Mouse (Mus musculus) limb, embryonic 14.5 days (tissue): Measurements from ENCODE around the gene Hdac9. TPM values are rescaled to one million over a fixed set of nuclear protein-coding genes. Genes with fewer than 3 reads are reported as not detected.

ENCODE experiments used
- ATAC-seq: fragments of 200-750 bp; cut with Nextera tagmentation; 2 replicates; pipeline ENCODE4 v1.8.0; 2017; ENCODE audit warnings: low read depth, moderate number of reproducible peaks, moderate TSS enrichment; ENCODE audit not compliant: low FRiP score
- DNase-seq: peaks from one replicate; pipeline ENCODE4 v3.0.0-alpha.2; 2015; ENCODE audit warnings: low spot score
- H3K27ac ChIP-seq: fragments of 300-500 bp; sonication (generic); replicated peaks from 2 replicates; pipeline ENCODE4 v1.5.1; 2014; ENCODE audit warnings: low read depth, mild to moderate bottlenecking, low read length, moderate library complexity, mixed read lengths
- H3K27me3 ChIP-seq: fragments of 300-500 bp; sonication (generic); 2 replicates; pipeline ENCODE4 v1.6.1; 2014; ENCODE audit warnings: low read length, mixed read lengths; ENCODE audit not compliant: control insufficient read depth, insufficient read depth
- H3K36me3 ChIP-seq: fragments of 300-500 bp; sonication (generic); 2 replicates; pipeline ENCODE4 v1.6.1; 2014; ENCODE audit warnings: mild to moderate bottlenecking, low read length, moderate library complexity, mixed read lengths; ENCODE audit not compliant: control insufficient read depth, insufficient read depth
- H3K4me1 ChIP-seq: fragments of 300-500 bp; sonication (generic); 2 replicates; pipeline ENCODE4 v1.6.1; 2014; ENCODE audit warnings: antibody characterized with exemption, low read length, mixed read lengths; ENCODE audit not compliant: control insufficient read depth, insufficient read depth
- H3K4me2 ChIP-seq: fragments of 300-500 bp; sonication (generic); replicated peaks from 2 replicates; pipeline ENCODE4 v1.6.1; 2014; ENCODE audit warnings: low read depth, mild to moderate bottlenecking, low read length, moderate library complexity; ENCODE audit not compliant: severe bottlenecking
- H3K4me3 ChIP-seq: fragments of 300-500 bp; sonication (generic); replicated peaks from 2 replicates; pipeline ENCODE4 v1.5.1; 2014; ENCODE audit warnings: low read length
- H3K9ac ChIP-seq: fragments of 300-500 bp; sonication (generic); 2 replicates; pipeline ENCODE4 v1.6.1; 2014; ENCODE audit warnings: mild to moderate bottlenecking, low read depth, low read length, moderate library complexity; ENCODE audit not compliant: severe bottlenecking
- H3K9me3 ChIP-seq: fragments of 300-500 bp; sonication (generic); 2 replicates; pipeline ENCODE4 v1.6.1; 2016; ENCODE audit warnings: low read length; ENCODE audit not compliant: control insufficient read depth
- POLR2A ChIP-seq: fragments of 200-500 bp; IDR thresholded peaks from 2 replicates; pipeline ENCODE4 v1.8.0; 2012; ENCODE audit warnings: inconsistent platforms, mild to moderate bottlenecking, moderate library complexity, borderline replicate concordance; ENCODE audit not compliant: insufficient read depth, insufficient read length; ENCODE audit errors: extremely low read depth
- WGBS: fragments of 180-500 bp; shearing (Covaris S2); extraction: QIAGEN DNeasy Blood & Tissue Kit; methylation state at CpG from one replicate; pipeline ENCODE4 v1.1.7; 2014; 5-methylcytosine and 5-hydroxymethylcytosine counted together
- polyA plus RNA-seq, 2 experiments: library from polyadenylated mRNA; depleted of rRNA in 1 of 2; stranded (reverse) in 1 of 2; unstranded in 1 of 2; fragments of >200 nt; fragmentation: Nextera tagmentation in 1 of 2; extraction: Ambion mirVana in 1 of 2; gene quantifications; 2 replicates each; pipeline versions ENCODE4 v1.2.1 to v1.2.3; 2012 to 2014

Gene Hdac9
- polyA plus RNA-seq, 2 experiments: 7.8 to 9.7 TPM

DNA sequence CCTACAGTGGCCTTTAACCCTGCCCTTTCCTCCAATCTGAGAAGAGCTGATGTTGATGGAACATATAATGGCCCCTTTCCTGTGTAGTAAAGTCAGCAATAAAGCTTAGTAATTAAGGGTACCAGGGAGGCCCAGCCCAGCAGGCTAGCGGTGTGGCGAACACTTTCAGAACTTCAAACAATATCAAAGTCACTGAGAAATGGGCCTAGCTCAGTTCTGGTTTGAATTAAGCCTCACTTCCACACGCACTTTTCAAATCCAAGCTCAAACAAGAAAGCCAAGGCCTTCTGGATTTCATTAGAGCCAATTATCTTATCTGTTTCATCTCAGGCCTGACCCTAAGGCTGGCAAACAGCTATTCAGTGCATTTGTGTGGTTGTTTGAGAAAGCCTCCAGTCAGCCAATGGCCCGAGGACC is 716.9 kb downstream of the Hdac9 start:
- H3K27ac ChIP-seq: no peak overlapping the region
- WGBS: 19% methylated on average over 4 of the region's 4 CpGs

DNA sequence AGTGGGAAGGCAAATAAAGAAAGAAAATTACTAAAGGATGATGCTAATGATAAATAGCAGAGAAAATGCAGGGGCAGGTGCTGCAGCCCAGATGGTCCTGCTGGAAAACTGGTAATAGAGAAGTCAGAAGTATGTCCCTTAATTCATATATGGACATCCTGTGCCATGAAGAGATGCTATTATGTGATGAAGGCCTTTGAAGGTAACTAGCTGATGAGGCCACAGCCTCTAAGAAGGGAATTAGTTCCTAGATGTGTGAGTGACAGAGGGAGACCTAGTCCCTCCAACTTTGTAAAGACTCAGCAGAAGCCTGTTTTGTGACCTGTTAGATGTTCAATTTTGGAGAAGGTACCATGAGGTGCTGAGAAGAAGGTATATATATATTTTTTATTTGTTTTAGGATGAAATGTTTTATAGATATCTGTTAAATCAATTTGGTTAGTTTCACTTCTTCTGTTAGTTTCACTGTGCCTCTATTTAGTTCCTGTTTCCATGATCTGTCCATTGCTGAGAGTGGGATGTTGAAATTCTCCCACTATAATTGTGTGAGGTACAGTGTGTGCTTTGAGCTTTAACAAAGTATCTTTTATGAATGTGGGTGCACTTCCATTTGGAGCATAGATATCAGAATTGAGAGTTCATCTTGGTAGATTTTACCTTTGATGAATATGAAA is 721.6 kb downstream of the Hdac9 start:
- Histone ChIP-seq H3K27me3 (no peaks in the 10 kb centered on the region), H3K4me3 (no peak overlapping the region), H3K4me1 (peaks cover 5% of the 10 kb centered on the region; the same call in 1 of the 2 replicates), H3K9me3 (no peaks in the 10 kb centered on the region), H3K9ac (no peak overlapping the region), H3K4me2 (no peak overlapping the region), H3K36me3 (no peaks in the 10 kb centered on the region), H3K27ac (no peak overlapping the region)
- no peak for DNase-seq
- TF ChIP-seq POLR2A: no peak
- ATAC-seq: no peak

More for the DNA sequence above, 716.9 kb downstream of the Hdac9 start:
- Histone ChIP-seq H3K9me3 (no peaks in the 10 kb centered on the region), H3K4me2 (no peak overlapping the region), H3K4me1 (peaks cover 6% of the 10 kb centered on the region; the same call in 1 of the 2 replicates), H3K27me3 (no peaks in the 10 kb centered on the region), H3K9ac (no peak overlapping the region), H3K4me3 (no peak overlapping the region), H3K36me3 (no peaks in the 10 kb centered on the region)
- no peak for TF ChIP-seq POLR2A
- peak; percentile 75 for DNase-seq
- ATAC-seq: peak; percentile 70

DNA sequence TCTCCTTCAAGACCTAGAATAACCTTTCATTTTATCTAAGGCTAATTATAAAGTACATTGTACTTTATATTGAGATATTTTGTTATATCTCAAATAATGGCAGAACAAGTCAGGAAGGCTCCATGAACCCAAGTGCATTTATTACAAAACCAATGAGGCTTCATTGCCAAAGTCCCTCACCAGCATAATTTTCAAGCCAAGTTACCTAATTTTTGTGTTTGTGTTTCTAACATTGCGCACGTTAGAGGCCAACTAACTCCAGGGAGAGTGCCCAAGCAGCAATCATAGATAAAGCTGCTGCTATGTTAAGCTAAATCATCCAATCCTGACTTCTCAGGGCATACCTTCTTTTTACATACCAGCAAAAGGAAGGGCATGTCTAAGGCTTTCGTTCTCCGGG is 722.8 kb downstream of the Hdac9 start:
- Histone ChIP-seq H3K9ac (no peak overlapping the region), H3K27me3 (no peaks in the 10 kb centered on the region), H3K4me3 (no peak overlapping the region), H3K36me3 (no peaks in the 10 kb centered on the region), H3K4me1 (no peaks in the 10 kb centered on the region), H3K9me3 (no peaks in the 10 kb centered on the region), H3K4me2 (no peak overlapping the region), H3K27ac (no peak overlapping the region)
- ATAC-seq (no peak), DNase-seq (no peak)
- TF ChIP-seq POLR2A: no peak
- 86% methylated on average over 4 of the region's 4 CpGs for WGBS

DNA sequence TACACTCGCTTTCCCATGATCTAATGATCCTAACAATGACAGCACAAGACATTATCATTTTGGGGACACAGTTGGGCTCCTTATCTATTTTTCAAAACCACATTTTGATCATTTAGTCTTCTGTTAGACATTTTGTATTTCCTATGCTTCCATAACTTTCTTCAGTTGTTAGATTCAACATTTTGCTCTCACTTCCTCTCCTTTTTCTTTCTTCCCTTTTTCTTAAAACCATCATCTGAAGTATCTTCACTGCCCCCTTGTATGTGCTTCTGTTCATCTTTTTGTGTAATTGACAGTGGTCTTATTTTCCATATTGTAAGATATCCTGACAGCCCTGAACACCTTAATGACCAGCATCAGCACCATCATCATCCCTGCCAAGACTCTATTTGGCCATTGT is 725.6 kb downstream of the Hdac9 start:
- TF ChIP-seq POLR2A: no peak
- 81% methylated on average over 1 of the region's 1 CpGs for WGBS
- Histone ChIP-seq H3K9me3 (no peaks in the 10 kb centered on the region), H3K4me2 (no peak overlapping the region), H3K36me3 (no peaks in the 10 kb centered on the region), H3K9ac (no peak overlapping the region), H3K4me1 (no peaks in the 10 kb centered on the region), H3K27me3 (no peaks in the 10 kb centered on the region), H3K27ac (no peak overlapping the region), H3K4me3 (no peak overlapping the region)
- no peak for ATAC-seq
- no peak for DNase-seq

DNA sequence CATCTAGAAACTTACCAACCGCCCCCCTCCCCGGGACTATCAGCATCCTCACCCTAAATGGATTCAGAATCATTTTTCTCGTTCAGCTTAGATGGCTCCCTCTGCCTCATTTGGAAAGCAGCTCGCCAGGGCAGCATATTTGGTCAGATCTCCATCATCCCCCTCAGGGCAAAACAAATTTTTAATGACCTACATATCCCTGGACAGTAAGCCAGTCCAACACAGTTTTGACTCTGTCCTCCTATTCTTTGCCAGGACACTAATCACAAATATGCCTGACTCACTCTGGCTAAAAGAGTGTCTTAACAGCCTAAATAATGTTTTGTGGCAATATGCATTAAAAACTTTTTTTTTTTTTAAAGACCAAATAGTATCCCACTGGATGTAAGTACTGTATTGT is 738.0 kb downstream of the Hdac9 start:
- Histone ChIP-seq H3K4me1 (0 out of 2 replicates have a peak, but pooled peaks cover 3% of the 10 kb centered on the region), H3K27ac (no peak overlapping the region), H3K4me2 (no peak overlapping the region), H3K9ac (no peak overlapping the region), H3K27me3 (no peaks in the 10 kb centered on the region), H3K4me3 (no peak overlapping the region), H3K36me3 (no peaks in the 10 kb centered on the region), H3K9me3 (no peaks in the 10 kb centered on the region)
- no peak for TF ChIP-seq POLR2A
- DNase-seq (no peak), ATAC-seq (no peak)
- 77% methylated on average over 4 of the region's 4 CpGs for WGBS
